Mouse (Mus musculus) hindbrain, embryonic 16.5 days (tissue): Measurements from ENCODE around the gene Mnat1. TPM values are rescaled to one million over a fixed set of nuclear protein-coding genes. Genes with fewer than 3 reads are reported as not detected.

Source experiments
- ATAC-seq: fragments of 200-750 bp; cut with Nextera tagmentation; 2 replicates; pipeline ENCODE4 v1.8.0; 2017; ENCODE audit warnings: moderate TSS enrichment, moderate library complexity
- H3K27ac ChIP-seq: fragments of 300-500 bp; sonication (generic); 2 replicates; pipeline ENCODE4 v1.5.1; 2014; ENCODE audit warnings: low read depth, mild to moderate bottlenecking, control low read depth, low read length, moderate library complexity
- H3K27me3 ChIP-seq: fragments of 300-500 bp; sonication (generic); replicated peaks from 2 replicates; pipeline ENCODE4 v1.6.1; 2014; ENCODE audit warnings: low read length; ENCODE audit not compliant: control insufficient read depth, insufficient read depth
- H3K36me3 ChIP-seq: fragments of 300-500 bp; sonication (generic); 2 replicates; pipeline ENCODE4 v1.6.1; 2014; ENCODE audit warnings: mild to moderate bottlenecking, low read length, moderate library complexity, mixed read lengths; ENCODE audit not compliant: control insufficient read depth, insufficient read depth
- H3K4me1 ChIP-seq: fragments of 300-500 bp; sonication (generic); 2 replicates; pipeline ENCODE4 v1.6.1; 2014; ENCODE audit warnings: low read depth, low read length; ENCODE audit not compliant: control insufficient read depth, insufficient read depth
- H3K4me2 ChIP-seq: fragments of 300-500 bp; sonication (generic); 2 replicates; pipeline ENCODE4 v1.6.1; 2014; ENCODE audit warnings: mild to moderate bottlenecking, low read length, control low read depth, moderate library complexity
- H3K4me3 ChIP-seq: fragments of 300-500 bp; sonication (generic); 2 replicates; pipeline ENCODE4 v1.5.1; 2014; ENCODE audit warnings: mild to moderate bottlenecking, low read length, control low read depth, moderate library complexity
- H3K9ac ChIP-seq: fragments of 300-500 bp; sonication (generic); 2 replicates; pipeline ENCODE4 v1.6.1; 2014; ENCODE audit warnings: low read depth, mild to moderate bottlenecking, control low read depth, low read length, moderate library complexity
- H3K9me3 ChIP-seq: fragments of 300-500 bp; sonication (generic); 2 replicates; pipeline ENCODE4 v1.6.1; 2014; ENCODE audit warnings: mild to moderate bottlenecking, low read length, moderate library complexity; ENCODE audit not compliant: control insufficient read depth
- WGBS: fragments of 180-500 bp; shearing (Covaris S2); extraction: QIAGEN DNeasy Blood & Tissue Kit; methylation state at CpG from one replicate; pipeline ENCODE4 v1.1.7; 2014; 5-methylcytosine and 5-hydroxymethylcytosine counted together
- polyA plus RNA-seq: library from polyadenylated mRNA; unstranded; fragments of >200 nt; fragmentation: Nextera tagmentation; extraction: Ambion mirVana; gene quantifications from 2 replicates; pipeline ENCODE4 v1.2.1, GENCODE M21; 2015

Gene Mnat1
- polyA plus RNA-seq, 1 experiment from 2014 or later = 16.2 TPM

DNA sequence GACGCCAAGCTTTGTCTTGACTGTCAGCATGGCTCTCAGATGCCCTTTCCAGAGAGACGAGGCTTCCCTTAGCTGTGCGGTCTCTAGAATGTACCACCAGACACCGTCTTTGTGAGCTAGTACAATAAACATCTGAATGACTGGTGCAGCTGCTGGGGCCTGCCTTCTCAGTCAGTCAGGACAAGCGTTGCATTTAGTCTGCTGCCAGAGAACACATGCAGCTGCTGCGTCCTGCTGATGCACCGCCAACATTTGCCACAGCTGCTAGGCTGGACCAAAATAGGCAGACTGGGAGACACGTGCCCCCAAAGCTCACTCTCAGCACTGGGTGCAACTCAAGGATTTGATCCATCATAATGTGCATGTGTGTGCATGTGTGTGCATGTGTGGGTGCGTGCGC, 118.4 kb downstream of the Mnat1 start:
- H3K27me3 ChIP-seq = no peaks in the 10 kb centered on the region
- H3K4me3 ChIP-seq = no peak overlapping the region
- no peaks in the 10 kb centered on the region for H3K36me3 ChIP-seq
- H3K9me3 ChIP-seq = no peaks in the 10 kb centered on the region
- no peaks in the 10 kb centered on the region; the same call in 1 of the 2 replicates for H3K4me1 ChIP-seq
- no peak overlapping the region for H3K4me2 ChIP-seq
- H3K27ac ChIP-seq = no peak overlapping the region
- WGBS = 36% methylated on average over 10 of the region's 10 CpGs
- no peak overlapping the region for H3K9ac ChIP-seq
- peak; percentile 84 for ATAC-seq

- H3K36me3 ChIP-seq = no peaks in the 10 kb centered on the region
- no peak overlapping the region for H3K4me3 ChIP-seq
- H3K27me3 ChIP-seq = no peaks in the 10 kb centered on the region
- no peak overlapping the region for H3K27ac ChIP-seq
- no peak overlapping the region for H3K4me2 ChIP-seq
- H3K9ac ChIP-seq = no peak overlapping the region
- no peaks in the 10 kb centered on the region; the same call in 1 of the 2 replicates for H3K4me1 ChIP-seq
- no peaks in the 10 kb centered on the region for H3K9me3 ChIP-seq
- no peak for ATAC-seq
- 77% methylated on average over 5 of the region's 5 CpGs for WGBS
Measured at GRCm38 (mm10) chr12:73245687-73246086, 122.2 kb downstream of the Mnat1 start.

- no peak overlapping the region for H3K9ac ChIP-seq
- H3K9me3 ChIP-seq = no peaks in the 10 kb centered on the region
- ATAC-seq = no peak
- H3K27me3 ChIP-seq = no peaks in the 10 kb centered on the region
- 65% methylated on average over 2 of the region's 2 CpGs for WGBS
- H3K4me3 ChIP-seq = no peak overlapping the region
- H3K36me3 ChIP-seq = no peaks in the 10 kb centered on the region
- no peaks in the 10 kb centered on the region for H3K4me1 ChIP-seq
- H3K27ac ChIP-seq = no peak overlapping the region
- no peak overlapping the region for H3K4me2 ChIP-seq
Measured at GRCm38 (mm10) chr12:73255006-73255405, 131.5 kb downstream of the Mnat1 start.

GRCm38 (mm10) chr12:73259269-73259668, 135.8 kb downstream of the Mnat1 start:
- Histone ChIP-seq H3K9me3 (no peaks in the 10 kb centered on the region; the same call in 1 of the 2 replicates), H3K27ac (no peak overlapping the region), H3K4me3 (no peak overlapping the region), H3K27me3 (no peaks in the 10 kb centered on the region), H3K9ac (no peak overlapping the region), H3K36me3 (no peaks in the 10 kb centered on the region), H3K4me2 (no peak overlapping the region), H3K4me1 (no peaks in the 10 kb centered on the region)
- no peak for ATAC-seq
- WGBS = 96% methylated on average over 6 of the region's 6 CpGs

DNA sequence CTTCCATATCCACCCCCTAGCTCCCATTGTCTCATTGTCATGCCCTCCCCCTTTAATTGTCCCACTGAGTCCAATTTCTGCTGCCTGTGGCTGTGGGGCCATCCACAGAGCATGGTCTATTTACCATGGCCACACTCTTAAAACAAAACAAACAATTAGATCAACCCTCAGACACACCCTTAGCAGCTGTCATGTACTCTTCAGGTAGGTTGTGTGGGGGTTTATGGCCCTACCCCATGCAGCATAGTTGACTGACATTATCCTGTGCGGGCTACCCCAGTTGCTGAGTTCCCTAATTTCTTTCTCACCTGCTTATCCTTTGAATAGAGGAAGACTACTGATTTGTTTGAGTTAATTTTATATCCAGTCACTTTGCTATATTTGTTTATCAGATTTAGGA, 136.8 kb downstream of the Mnat1 start:
- WGBS = 96% methylated on average over 1 of the region's 1 CpGs
- ATAC-seq = no peak
- no peaks in the 10 kb centered on the region for H3K36me3 ChIP-seq

DNA sequence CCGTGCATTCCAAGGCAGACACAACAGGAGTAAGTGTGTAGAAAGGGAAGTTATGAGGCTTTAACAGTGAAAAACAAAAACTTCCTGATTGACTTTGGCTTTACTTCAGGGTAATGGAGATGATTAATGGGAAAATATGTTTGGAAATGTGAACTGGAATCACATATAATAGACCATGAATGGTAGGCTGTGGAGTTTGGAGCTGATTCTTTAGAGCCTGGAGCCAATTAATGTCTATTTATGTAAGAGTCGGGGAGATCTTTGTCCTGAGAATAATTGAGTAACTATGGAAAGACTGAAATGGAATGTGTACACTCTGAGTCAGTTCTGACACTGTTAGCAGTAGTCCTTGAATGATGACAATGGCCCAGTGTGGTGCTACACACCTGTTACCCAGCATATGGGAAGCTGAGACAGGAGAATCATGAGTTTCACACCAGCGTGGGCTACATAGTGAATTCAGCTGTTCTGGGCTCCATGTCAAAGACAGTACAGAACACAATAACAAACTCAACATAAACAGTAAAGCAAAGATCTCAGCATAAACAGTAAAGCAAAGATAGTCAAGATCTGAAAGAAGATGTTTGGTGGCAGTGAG, 142.0 kb downstream of the Mnat1 start:
- 65% methylated on average over 3 of the region's 3 CpGs for WGBS
- no peaks in the 10 kb centered on the region for H3K36me3 ChIP-seq
- H3K4me1 ChIP-seq = no peaks in the 10 kb centered on the region
- no peak overlapping the region for H3K27ac ChIP-seq
- H3K27me3 ChIP-seq = no peaks in the 10 kb centered on the region
- no peak overlapping the region for H3K4me3 ChIP-seq
- no peak for ATAC-seq
- H3K9me3 ChIP-seq = no peaks in the 10 kb centered on the region; the same call in 1 of the 2 replicates
- no peak overlapping the region for H3K9ac ChIP-seq
- H3K4me2 ChIP-seq = no peak overlapping the region

More for the DNA sequence above, 136.8 kb downstream of the Mnat1 start:
- Histone ChIP-seq H3K4me1 (no peaks in the 10 kb centered on the region), H3K9me3 (no peaks in the 10 kb centered on the region; the same call in 1 of the 2 replicates), H3K4me3 (no peak overlapping the region), H3K27me3 (no peaks in the 10 kb centered on the region), H3K27ac (no peak overlapping the region), H3K9ac (no peak overlapping the region), H3K4me2 (no peak overlapping the region)

GRCm38 (mm10) chr12:73266597-73266996, 143.1 kb downstream of the Mnat1 start:
- H3K4me1 ChIP-seq = no peaks in the 10 kb centered on the region
- no peak overlapping the region for H3K27ac ChIP-seq
- WGBS = 94% methylated on average over 1 of the region's 1 CpGs
- ATAC-seq = no peak
- H3K4me3 ChIP-seq = no peak overlapping the region
- no peaks in the 10 kb centered on the region for H3K36me3 ChIP-seq
- H3K9ac ChIP-seq = no peak overlapping the region
- no peak overlapping the region for H3K4me2 ChIP-seq
- no peaks in the 10 kb centered on the region; the same call in 1 of the 2 replicates for H3K9me3 ChIP-seq
- H3K27me3 ChIP-seq = no peaks in the 10 kb centered on the region

DNA sequence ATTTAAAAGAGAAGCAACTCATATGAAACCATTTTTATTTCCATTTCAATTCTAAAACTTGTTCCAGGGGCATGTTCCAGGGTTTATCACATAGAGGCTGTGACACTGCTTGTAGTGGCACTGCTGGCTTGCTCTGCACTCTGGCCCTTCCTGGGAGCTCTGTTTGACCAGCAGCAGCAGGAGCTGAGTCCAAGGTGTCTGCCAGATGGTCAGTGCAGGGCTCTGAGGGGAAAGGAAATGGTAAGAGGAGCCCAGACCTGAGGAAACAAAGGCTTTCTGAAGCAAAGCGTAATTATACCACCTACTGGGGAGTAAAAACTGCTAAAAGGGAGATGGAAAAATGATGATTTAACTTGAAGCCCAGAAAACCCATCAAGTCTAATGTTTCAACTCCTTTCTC, 145.0 kb downstream of the Mnat1 start:
- Histone ChIP-seq H3K9me3 (no peaks in the 10 kb centered on the region), H3K27ac (no peak overlapping the region), H3K4me1 (no peaks in the 10 kb centered on the region), H3K27me3 (no peaks in the 10 kb centered on the region), H3K4me2 (no peak overlapping the region), H3K4me3 (no peak overlapping the region), H3K36me3 (no peaks in the 10 kb centered on the region), H3K9ac (no peak overlapping the region)
- no peak for ATAC-seq
- 81% methylated on average over 1 of the region's 1 CpGs for WGBS

GRCm38 (mm10) chr12:73269531-73269930, 146.0 kb downstream of the Mnat1 start:
- Histone ChIP-seq H3K4me2 (no peak overlapping the region), H3K27ac (no peak overlapping the region), H3K9ac (no peak overlapping the region), H3K9me3 (no peaks in the 10 kb centered on the region), H3K27me3 (no peaks in the 10 kb centered on the region), H3K4me3 (no peak overlapping the region), H3K4me1 (no peaks in the 10 kb centered on the region), H3K36me3 (peaks cover under 1% of the 10 kb centered on the region; the same call in 1 of the 2 replicates)
- 93% methylated on average over 3 of the region's 3 CpGs for WGBS
- no peak for ATAC-seq
